Mouse (Mus musculus) urinary bladder, postnatal 25 days (tissue): ENCODE data around the gene Zfp568.
"Not testable (repeated sequence)": the region's sequence is repeated elsewhere in the genome, so short reads cannot be mapped to it uniquely, and the experiment has no call there.

Experiments
- DNase-seq: peaks from one replicate; pipeline ENCODE4 v3.0.0; 2022; ENCODE audit warnings: low spot score

Zfp568 gene

DNA sequence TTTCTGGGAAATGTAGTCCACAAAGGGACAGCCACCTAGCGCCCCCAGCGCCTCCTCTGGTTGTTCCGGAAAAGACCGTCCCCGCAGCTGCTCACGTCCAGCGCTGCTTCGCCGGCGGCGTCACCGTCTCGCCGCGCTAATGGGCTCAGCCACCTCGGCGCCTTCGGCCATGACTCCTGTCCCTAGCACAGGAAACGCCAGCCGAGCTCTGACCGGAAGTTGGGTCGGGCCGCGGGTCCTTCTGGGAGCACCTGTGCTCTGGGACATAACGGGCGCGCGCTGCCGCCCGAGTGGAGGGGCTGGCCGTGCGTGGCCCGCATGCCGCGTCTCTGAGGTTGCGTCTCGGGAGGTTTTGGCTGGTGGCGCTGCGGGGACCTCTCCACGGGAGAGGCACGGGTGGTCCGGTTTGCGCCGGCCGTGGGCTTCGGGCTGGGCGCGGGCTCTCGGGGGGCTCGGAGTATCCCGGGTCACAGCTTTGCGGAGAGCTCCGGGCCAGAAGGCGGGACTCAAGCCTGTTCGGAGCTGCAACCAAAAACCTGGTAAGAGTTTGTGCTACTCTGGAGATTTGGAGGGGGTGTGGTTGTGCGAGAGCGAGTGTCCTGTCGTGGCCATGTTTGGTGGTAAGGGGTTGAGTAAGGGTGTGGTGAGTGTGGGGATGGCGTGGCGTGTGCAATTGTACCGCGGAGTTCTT lies at the start of gene Zfp568:
Zfp568 (plus strand) TSS at position 266 of the 691 bp plus-strand sequence.
- DNase-seq = peak; percentile 86

DNA sequence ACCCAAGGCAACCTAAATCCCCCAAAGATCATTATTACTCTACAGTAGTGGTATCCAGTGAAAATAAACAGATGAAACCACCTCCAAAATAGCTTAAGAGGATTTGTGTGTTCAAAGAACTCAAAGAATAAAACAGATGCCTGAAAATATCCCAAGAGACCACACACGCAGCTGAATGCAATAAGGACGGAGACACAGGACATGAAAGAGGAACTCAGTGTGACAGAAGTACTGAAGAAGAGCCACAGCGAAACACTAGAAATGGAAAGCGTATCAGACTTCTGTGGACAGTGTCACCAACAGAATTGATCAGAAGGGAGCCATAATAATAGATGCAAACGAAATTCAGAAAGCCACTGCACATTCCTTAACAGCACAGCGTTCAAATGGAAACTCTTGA lies 44.9 kb upstream of the Zfp568 start:
- DNase-seq = no peak

DNA sequence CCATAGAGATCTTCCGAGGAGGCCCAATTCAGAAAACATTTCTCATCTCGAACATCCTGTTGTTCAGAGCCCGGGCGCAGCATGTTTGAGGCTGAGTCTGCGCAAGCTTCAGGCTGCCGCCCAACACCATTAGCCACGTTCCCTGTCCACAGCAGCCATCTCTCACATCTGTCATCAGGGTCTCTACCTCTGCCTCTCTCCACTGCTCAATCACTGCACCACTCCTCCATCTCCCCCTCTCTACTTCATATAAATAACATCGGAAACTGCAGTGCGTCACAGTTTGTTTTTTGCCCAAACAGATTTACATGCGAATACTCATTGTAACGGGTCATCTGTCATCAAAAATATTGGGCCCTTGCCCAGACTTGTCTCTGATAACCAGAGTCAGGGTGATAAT lies 42.7 kb upstream of the Zfp568 start:
- DNase-seq = no peak

DNA sequence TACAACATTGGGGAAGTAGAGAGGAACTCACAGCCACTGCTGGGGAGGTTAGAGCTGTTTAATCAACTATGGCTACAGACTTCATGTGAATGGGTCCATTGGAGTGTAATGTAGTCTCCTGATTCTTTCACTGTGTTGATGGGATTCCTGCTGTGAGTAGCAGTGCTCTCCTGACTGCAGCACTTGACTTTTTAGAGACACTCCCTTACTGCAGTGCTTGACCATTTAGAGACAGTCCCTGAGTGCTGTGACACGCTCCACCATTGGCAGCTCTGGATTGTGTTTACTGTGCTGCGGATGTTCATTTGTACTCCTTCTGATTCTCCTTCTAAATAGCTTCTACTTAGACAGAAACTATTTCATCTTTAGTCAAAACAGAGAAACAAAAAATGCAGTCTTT lies 41.0 kb upstream of the Zfp568 start:
- no peak for DNase-seq

DNA sequence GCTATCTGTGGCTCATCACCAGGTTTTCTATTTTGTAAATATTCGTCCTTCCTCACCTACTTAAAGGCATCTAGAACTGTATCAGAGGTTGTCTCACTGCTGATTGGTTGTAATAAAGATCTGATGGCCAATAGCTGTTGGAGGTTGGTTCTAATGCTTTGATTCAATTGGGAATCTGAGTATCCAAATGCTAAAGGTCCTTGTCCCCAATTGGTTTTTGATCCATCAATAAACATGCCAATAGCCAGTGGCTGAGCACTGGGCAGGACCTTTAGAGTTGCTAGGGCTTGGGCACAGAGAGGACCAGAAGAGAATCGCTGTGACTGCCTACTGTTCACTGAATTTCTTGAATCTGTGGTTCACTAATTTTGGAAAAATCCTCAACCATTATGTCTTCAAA lies 40.0 kb upstream of the Zfp568 start:
- DNase-seq = no peak

DNA sequence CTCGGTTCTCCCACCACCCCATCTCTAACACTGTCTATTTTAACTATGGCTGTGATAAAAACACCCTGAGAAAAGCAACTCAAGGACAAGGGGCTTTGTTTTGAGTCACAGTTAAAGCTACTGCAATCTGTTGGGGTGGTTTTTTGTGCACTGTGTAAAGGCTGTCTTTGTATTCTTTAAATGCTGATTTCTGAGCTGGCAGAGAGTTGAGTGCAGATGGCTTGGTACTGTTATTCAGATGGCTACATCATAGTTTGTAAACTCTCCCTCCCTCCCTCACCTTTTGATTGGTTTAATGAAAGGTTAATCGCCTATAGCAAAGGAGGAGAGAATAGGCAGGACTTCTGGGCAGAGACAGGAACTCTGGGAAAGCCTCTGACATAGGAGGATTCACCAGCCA lies 39.6 kb upstream of the Zfp568 start:
- no peak for DNase-seq

DNA sequence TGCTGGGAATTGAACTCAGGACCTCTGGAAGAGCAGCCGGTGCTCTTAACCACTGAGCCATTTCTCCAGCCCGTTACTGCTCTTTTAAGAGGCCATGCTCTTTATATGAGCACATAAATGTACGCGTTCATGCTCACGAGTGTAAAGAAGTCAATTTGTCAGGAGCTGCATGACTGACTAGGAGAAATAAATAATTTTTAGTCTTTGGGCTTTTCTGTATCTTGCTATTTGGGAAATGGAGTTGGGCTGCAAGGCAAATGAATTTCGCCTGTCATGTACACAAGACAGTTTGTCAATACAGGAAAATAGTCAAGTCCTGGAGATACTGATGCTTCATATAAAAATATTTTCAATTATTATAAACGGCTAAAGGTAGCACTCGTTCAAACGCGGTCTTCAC lies 30.7 kb upstream of the Zfp568 start:
- DNase-seq = no peak

DNA sequence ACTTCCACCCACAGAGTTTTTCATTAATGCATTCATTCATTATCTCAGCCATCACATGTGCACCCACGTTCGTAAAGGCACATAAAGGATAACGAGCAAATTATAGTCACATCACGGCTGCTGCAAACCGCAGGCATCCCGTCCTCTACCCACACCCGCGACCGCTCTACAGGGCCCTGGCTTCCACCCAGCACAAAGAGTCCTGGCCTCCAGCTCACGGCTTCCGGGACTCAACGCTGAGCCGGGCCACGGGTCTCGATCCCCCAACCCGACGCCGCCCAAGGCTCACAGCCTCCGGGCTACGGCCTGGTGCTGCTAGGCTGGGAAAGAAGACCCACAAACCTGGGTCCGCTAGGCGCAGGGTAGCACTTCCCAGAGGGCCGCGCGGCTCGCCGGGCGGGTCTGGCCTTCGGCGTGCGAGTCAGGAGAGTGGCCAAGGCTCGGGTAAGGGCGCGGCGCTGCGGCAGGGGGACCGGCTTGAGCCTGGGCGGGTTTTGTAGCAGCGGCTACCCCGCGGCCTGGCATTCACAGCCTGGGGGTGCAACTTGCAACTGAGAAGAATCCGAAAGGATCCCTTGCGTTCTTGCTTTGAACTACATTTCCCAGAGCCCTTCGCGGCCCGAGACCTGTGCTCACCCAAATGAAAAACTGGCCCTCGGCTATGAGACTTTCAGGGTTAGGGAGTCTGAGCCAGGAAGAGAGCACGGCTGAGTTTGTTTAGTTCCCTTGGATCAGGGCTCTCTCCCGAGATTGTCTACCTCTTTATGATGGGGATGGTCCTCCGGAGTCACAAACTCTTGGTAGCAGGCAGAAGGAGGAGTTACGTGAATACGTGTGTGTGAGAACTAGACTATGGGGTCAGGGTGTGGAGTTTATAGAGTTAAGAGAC lies 30.0 kb upstream of the Zfp568 start, which contains the start of gene Zfp74:
Zfp74 (minus strand) TSS at position 577 of the 889 bp plus-strand sequence.
- DNase-seq = peak; percentile 65

DNA sequence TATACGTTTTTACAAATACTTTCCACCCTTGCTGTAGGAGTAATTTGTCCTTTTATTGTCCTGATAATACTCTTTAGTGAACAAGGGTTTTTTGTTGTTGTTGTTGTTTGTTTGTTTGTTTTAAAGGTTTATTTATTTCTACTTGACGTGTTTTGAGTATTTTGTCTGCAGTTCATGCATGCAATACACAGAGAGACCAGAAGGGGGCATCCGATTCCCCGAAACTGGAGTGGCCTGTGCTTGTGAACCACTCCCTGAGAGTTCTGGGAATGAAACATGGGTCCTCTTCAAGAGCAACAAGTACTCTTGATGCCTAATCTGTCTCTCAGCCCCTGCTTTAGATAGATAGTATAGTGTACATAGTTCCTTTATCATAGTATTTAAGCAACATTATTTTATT lies 29.0 kb upstream of the Zfp568 start:
- peak; percentile 25 for DNase-seq

DNA sequence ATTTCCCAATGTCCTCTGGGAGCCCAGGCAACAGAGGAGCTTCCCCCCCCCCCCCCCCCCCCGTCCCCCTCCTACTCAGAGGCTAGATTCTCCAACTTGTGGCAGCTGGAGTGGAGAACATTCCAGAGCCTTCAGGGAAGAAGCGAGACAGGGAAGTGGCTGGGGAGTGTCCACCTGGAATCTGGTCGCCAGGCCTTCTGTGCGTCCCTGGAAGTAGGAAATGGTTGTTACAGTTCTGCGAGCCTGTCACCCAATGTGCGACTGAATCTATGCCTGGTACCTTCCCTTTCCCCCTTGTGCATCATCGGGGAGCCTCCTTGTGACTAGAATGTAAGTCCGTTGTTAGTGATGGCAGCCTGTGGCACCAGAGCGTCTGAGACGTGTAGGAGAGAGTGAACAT lies 27.5 kb upstream of the Zfp568 start:
- no peak for DNase-seq

DNA sequence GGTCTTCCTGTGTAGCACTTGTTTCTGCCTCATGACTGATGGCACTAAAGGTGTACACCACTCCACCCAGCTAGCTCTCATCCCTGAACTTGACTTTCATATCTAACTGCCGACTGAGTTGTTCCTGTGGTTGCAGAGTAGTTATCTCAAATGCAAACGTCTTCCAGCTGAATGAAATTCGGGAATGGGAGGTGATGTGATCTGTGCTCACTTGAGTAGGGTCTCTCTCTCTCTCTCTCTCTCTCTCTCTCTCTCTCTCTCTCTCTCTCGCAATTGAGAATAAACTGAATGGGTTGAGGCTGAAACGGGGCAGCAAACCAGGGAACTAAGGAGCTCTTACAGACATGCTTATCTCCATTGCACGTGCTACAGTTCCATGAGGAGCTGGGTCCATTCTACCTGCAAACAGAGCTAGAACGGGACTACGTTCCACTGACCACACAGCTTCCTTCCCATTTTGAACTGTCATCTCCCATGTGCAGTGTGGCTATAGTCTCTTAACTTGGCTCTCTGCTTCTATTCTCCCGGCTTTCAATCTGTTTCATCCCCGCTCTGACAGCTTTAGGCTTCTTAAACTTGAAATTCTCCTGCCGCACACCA lies 25.5 kb upstream of the Zfp568 start:
- DNase-seq = no peak

DNA sequence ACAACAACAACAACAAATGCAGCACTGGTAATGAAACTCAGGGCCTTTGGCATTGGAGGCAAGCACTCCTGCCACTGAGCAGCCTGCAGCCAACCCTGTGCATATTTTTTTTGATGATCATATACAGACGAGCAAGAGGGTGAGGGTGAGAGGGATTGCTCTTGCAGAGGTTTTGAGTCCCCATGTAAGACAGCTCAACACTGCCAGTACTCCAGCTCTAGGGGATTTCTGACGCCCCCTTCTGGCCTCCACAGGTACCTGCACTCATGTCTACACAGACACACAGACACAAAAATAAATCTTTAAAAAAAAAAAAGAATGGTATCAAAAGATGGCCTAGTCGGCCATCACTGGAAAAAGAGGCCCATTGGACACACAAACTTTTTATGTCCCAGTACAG lies 24.8 kb upstream of the Zfp568 start:
- no peak for DNase-seq

DNA sequence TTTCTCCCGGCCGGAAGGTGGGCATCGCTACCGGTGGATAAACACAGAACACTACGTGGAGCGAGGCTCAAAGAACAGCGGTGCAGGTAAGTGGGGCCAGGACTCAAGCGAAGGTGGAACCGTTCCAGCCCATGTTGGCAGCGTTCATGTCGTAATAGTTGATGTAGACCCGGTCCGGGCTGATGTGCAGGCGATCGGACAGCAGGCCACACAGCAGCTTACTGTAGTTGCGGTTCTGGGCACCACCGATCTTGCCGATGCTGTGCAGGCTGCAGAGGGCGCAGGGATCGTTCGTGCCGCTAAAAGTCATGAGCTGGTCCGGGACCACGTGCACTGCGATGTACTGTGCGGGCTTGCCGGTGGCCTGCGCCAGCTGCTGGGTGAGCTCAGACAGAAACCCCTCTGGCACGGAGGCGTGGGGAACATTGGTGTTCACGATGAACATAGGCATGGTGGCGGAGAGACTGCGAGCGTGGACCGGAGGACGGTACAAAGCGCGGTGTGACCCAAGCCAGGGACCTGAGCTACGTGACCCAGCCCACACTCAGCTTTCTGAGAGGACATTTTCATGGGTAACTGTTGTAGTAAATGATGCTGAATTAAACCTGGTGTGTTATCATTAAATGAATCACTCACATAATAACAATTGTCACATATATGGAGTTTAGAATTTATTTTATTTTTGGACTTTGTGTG lies 18.5 kb upstream of the Zfp568 start:
- not testable (repeated sequence) for DNase-seq

DNA sequence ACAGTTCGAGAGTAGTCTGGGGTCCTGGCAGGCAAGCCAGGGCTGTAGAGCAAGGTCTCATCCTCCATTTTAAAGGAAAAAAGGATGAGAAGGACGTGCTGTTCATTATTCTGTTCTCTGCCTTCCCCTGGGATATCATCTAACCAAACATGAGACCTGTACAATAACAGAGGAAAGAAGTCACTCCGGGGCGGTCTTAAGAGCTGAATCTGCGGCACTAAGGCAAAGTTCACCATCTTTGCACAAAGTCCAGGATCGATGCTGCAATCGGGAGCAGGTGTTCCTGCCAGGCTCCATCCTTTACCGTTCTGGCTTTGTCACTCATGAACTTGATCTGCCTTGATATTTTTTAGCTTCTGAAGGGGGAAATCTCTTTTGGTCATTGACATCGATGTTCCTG lies 13.1 kb upstream of the Zfp568 start:
- DNase-seq = no peak

DNA sequence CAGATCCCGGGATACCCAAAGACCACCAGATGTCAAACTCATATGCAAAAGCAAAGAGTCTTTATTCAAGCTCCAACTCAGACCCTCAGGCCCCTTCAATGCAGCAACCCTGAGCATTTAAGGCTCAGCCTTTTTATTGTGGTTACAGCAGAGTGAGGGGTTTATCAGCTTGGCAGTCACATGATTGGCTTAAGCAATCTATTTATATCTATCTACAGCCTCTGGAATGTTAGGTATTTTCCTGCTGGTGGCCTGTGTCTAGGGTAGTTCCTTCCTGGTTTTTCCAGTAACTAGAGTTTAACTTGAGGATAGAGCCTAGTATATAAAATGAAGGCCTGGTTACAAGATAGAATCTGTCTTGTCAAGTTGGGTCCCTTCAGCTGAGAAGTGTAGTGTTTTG lies 3.0 kb upstream of the Zfp568 start:
- no peak for DNase-seq

DNA sequence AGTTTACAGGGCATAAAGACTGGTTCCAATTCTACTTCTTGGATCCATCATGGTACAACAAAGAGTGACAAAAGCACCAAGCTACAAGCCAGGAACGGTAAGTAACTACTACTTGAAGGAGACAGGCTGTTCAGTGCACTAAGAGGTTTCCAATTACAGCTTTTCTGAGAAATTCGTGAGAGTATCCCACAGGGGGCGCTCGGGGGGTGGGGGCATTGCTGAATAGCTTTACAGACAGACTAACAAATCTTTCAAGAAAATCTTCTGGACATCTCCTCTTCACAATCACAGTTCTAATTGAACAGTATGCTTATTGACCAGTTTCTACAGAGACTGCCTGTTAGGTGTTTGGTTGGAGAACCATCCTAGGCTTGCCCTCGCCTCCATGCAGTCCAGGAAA lies 2.3 kb upstream of the Zfp568 start:
- DNase-seq = no peak

DNA sequence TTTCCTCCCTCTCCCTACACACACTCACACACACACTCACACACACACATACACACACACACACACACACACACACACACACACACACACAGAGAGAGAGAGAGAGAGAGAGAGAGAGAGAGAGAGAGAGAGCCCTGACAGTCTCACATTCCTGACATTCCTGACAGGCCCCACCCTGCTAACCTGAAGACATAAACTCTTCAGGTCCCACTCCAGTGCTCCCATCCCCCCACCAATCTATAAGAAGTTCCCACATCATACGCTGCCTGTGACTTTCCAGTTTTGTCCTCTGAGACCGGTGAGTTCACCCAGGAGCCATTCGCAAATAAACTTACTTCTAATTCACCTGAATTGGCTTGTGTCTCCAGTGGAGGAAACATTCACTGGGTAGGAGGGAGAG lies 1.9 kb upstream of the Zfp568 start:
- no peak for DNase-seq

DNA sequence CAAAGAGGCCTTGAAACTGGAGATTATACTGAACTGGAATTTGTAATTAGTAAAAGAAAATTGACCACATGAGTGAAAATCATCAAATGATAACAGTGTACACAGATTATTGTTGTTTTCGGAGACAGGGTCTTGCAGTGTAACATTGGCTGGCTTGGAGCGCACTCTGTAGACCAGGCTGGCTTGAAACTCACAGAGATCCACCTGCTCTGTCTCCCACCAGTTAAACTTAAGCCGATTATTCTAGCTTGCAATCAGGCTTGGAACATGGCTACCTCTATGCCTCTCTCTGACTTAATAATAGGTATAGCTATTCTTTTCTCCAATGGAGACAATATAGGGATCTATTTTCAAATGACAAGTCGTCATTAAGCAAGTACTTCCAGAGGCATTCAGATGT lies 1.4 kb upstream of the Zfp568 start:
- DNase-seq = no peak

DNA sequence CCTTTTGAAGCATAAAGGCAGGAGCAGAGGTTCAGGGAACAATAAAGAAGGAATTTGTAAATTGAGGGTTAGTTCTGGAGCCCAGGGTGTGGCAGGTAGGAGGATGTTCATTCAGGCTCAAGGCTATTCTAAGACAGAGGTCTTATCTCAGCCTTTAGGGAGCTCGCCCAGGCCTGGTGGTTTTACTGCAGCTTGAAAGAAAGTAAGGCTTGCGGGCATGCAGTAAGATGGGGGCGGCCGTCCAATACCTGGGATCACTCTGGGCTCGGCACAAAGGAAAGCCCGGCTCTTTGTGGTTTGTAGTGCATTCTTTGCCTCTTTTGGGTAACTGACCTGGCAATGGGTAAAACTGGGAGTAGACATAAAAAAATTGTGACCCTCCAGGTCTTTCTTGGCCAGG lies 824 bp upstream of the Zfp568 start:
- DNase-seq = no peak

DNA sequence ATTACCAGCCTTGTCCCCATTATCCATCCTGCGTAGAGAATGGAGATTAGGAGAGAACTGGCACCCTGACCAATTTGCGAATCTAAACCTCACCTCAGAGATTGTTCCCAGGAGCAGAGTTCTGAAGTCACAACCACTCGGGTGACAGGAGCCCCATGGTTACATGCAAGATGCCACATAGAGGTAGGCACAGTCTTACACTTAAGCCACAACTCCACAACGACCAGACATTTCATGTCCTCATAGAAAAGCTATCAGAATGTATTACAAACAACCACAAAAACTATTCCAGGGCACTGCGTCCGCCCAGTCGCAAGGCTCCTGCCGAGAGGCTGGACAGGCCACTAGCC lies 440 bp upstream of the Zfp568 start:
- DNase-seq = no peak

DNA sequence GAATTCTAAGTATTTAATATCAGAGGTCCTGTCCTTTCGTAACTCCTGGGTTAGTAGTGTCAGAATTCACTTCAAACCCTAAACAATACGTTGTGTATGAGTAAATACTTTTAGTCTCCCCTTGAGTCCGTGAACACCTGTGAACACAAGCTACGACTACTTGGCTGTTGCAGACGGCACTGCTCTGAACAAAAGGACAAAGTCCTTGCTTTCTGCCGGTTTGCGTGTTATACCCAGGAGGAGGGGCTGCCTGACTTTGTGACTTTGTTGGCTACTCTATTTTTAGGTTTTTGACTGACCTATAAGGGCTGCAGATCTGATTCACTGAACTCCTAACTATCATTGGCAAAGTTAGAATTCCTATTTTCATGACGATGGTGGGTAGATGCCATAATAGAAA lies 2.3 kb downstream of the Zfp568 start:
- DNase-seq = no peak

DNA sequence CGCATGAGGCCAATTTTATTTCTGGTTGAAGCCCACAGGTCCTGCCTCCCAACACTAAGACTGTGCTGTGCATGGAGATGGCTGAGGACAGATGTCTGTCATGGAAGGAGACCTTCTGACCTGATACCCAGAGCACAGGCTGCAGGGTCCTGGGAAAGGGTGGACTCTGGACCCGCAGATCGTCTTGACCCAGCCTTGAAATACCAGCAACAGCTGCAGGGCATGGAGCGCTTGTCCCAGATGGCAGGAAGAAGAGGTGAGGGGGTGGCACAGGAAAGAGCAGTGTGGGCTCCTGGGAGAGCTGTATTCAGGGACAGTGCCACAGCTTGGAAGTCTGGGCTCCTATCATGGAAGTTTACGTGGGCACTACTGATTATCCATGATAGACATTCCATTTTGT lies 3.8 kb downstream of the Zfp568 start:
- DNase-seq = no peak

DNA sequence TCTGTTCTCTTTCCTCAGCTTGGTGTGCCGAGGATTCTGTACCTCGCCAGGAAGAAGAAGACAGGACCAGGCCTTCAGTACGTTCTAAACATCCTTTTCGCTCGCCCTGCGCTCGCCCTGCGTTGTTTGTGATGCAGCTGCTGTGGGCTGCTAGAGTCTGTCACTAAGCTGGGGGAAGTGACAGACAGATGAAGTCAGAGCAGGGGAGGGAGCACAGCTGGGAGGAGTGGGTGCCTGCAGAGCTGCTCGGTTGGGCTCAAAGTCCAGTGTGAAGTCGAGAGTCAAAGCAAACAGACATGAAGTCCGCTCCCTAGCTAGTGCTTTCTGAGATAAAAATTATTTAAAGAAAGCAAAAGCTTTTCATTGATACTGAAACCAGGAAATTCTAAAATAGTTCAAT lies 5.3 kb downstream of the Zfp568 start:
- no peak for DNase-seq
